ENCODE assay signal across 8 mouse cellular contexts in the genomic region with DNA sequence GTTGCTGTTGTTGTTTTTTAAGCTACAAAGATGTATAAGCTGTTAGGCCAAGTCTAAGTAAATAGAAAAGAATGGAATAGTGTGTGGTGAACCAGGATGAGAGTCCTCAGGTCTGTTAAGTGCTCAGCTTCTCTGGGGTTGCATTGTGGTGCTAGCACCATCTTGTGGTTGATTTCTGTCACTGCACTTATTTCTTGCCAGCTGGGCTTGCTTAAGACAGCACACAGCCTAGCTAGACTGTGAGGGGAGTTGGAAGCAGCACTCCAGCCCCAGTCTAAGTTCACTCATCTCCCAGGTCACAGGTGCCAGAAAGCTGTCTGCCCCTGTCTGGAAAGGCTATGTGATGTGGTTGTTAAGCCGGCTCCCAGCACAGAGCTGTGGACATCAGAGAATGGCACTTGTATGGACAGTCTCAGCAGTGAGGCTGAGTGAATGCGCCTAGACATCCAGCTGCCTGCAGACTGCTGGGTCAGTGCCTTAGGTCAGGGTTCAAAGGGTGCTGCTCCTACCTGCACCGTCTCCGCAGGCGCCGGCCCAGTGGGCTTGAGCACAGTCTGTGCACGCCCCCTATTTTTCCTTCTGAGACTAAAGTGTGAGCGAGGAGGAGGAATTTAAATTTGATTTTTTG. TPM values are rescaled to one million over a fixed set of nuclear protein-coding genes. Genes with fewer than 3 reads are reported as not detected.
DNase-seq lines count a peak whose midpoint lies in the region; ATAC-seq lines count a peak whose summit lies in the region.

No protein-coding gene starts in this region.

- peaks cover 11% of the 10 kb centered on the region; the same call in 1 of the 2 replicates for H3K4me1 ChIP-seq in embryonic facial prominence, embryonic 13.5 days
- H3K4me1 ChIP-seq in limb, embryonic 12.5 days (replicated peaks), result no peaks in the 10 kb centered on the region
- peaks cover 7% of the 10 kb centered on the region for H3K4me1 ChIP-seq in midbrain, embryonic 15.5 days

- H3K9me3 ChIP-seq in embryonic facial prominence, embryonic 13.5 days, result no peaks in the 10 kb centered on the region
- H3K9me3 ChIP-seq in limb, embryonic 12.5 days, result no peaks in the 10 kb centered on the region
- H3K9me3 ChIP-seq in midbrain, embryonic 15.5 days, result no peaks in the 10 kb centered on the region

- H3K27me3 ChIP-seq in embryonic facial prominence, embryonic 13.5 days, result no peaks in the 10 kb centered on the region
- H3K27me3 ChIP-seq in limb, embryonic 12.5 days, result no peaks in the 10 kb centered on the region
- H3K27me3 ChIP-seq in midbrain, embryonic 15.5 days (replicated peaks), result no peaks in the 10 kb centered on the region

- no peak overlapping the region for H3K4me2 ChIP-seq in embryonic facial prominence, embryonic 13.5 days
- H3K4me2 ChIP-seq in limb, embryonic 12.5 days, result no peak overlapping the region
- no peak overlapping the region for H3K4me2 ChIP-seq in midbrain, embryonic 15.5 days

- H3K36me3 ChIP-seq in embryonic facial prominence, embryonic 13.5 days, result peaks cover 32% of the 10 kb centered on the region
- H3K36me3 ChIP-seq in limb, embryonic 12.5 days, result peaks cover 42% of the 10 kb centered on the region
- peaks cover 9% of the 10 kb centered on the region; the same call in 1 of the 2 replicates for H3K36me3 ChIP-seq in midbrain, embryonic 15.5 days (replicated peaks)

- peak; percentile 82; the same call in 1 of the 2 replicates for ATAC-seq in embryonic facial prominence, embryonic 13.5 days (ENCODE audit: insufficient number of reproducible peaks, insufficient read depth, low FRiP score, low TSS enrichment, low read depth)
- peak; percentile 72 for ATAC-seq in limb, embryonic 12.5 days (ENCODE audit: insufficient number of reproducible peaks, insufficient read depth, low FRiP score, low TSS enrichment, low read depth)
- ATAC-seq in midbrain, embryonic 15.5 days (replicated peaks), result peak; percentile 74

- H3K27ac ChIP-seq in embryonic facial prominence, embryonic 13.5 days, result no peak overlapping the region
- no peak overlapping the region for H3K27ac ChIP-seq in limb, embryonic 12.5 days
- no peak overlapping the region for H3K27ac ChIP-seq in midbrain, embryonic 15.5 days

- H3K9ac ChIP-seq in embryonic facial prominence, embryonic 13.5 days, result no peak overlapping the region
- no peak overlapping the region for H3K9ac ChIP-seq in limb, embryonic 12.5 days (replicated peaks)
- no peak overlapping the region for H3K9ac ChIP-seq in midbrain, embryonic 15.5 days

- no peak overlapping the region for H3K4me3 ChIP-seq in embryonic facial prominence, embryonic 13.5 days
- H3K4me3 ChIP-seq in limb, embryonic 12.5 days (replicated peaks), result no peak overlapping the region
- no peak overlapping the region for H3K4me3 ChIP-seq in midbrain, embryonic 15.5 days

- WGBS in embryonic facial prominence, embryonic 13.5 days, result 91% methylated on average over 8 of the region's 8 CpGs
- WGBS in limb, embryonic 12.5 days, result 92% methylated on average over 8 of the region's 8 CpGs
- WGBS in midbrain, embryonic 15.5 days, result 88% methylated on average over 8 of the region's 8 CpGs

- DNase-seq in 416B (ENCODE audit: low read depth), result peak; percentile 86
- peak; percentile 73 for DNase-seq in adrenal gland, postnatal 10 days
- peak; percentile 76 for DNase-seq in heart, adult 8-10 months (ENCODE audit: low spot score)
- DNase-seq in kidney, adult 8-10 months, result peak; percentile 64 to 74
- peak; percentile 62 to 75 for DNase-seq in spleen, postnatal 4 days (ENCODE audit: low spot score in 2 of 2)

RNA-seq across cellular contexts. Expression of a gene that starts 16.7 kb away (rescaled TPM):
- 10 to 100 TPM; 27.6 to 33.0 TPM for total RNA-seq in adrenal gland, postnatal 10 days (2021)
- polyA plus RNA-seq in embryonic facial prominence, embryonic 13.5 days (2015; fragmentation: Nextera tagmentation; extraction: Ambion mirVana), result 30.4 and 31.6 TPM in 2 replicates
- total RNA-seq in heart, adult 8-10 months (2022), result 10 to 100 TPM; 15.7 to 19.5 (median 17.5) TPM
- 31.2 and 33.4 TPM in 2 replicates for polyA plus RNA-seq in limb, embryonic 12.5 days (2016; fragmentation: Nextera tagmentation; extraction: Ambion mirVana)
- polyA plus RNA-seq in midbrain, embryonic 15.5 days (2015; fragmentation: Nextera tagmentation; extraction: Ambion mirVana), result 36.8 and 40.6 TPM in 2 replicates

RNA-seq across cellular contexts. Expression of a gene that starts 16.9 kb away (rescaled TPM):
- total RNA-seq in adrenal gland, postnatal 10 days (2021), result 10 to 100 TPM; 37.9 to 38.8 TPM
- polyA plus RNA-seq in embryonic facial prominence, embryonic 13.5 days (2015; fragmentation: Nextera tagmentation; extraction: Ambion mirVana), result 88.6 and 104 TPM in 2 replicates
- total RNA-seq in heart, adult 8-10 months (2022), result 10 to 100 TPM; 19.7 to 20.5 (median 20.2) TPM
- 96.6 and 98.9 TPM in 2 replicates for polyA plus RNA-seq in limb, embryonic 12.5 days (2016; fragmentation: Nextera tagmentation; extraction: Ambion mirVana)
- polyA plus RNA-seq in midbrain, embryonic 15.5 days (2015; fragmentation: Nextera tagmentation; extraction: Ambion mirVana), result 66.9 and 67.6 TPM in 2 replicates
